Mouse (Mus musculus) ovary, adult 18-20 months (tissue): ENCODE data around the gene Pnliprp2.

Experiments
- DNase-seq: peaks from one replicate; pipeline ENCODE4 v3.0.0; 2022; ENCODE audit warnings: low spot score, mixed read lengths

Pnliprp2 gene

DNA sequence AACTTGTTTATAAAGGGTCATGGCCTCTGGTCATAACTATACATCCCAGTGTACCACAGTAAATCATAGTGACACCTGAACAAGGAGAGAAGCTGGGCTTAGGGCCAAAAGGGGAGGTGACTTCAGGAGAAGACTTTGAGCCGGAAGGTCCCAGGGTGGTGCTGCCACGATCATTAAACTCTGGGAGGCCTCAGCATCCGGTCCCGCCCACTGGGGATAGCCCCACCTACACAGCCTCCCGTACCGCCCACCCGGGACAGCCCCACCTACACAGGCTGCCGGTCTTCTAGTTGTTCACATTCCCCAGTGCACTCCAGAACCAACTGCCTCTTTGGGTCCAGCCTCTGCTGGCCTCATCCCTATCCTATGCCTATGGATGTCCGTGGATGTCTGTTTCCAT is at the start of gene Pnliprp2:
Pnliprp2 (plus strand) TSS at position 297 of the 400 bp plus-strand sequence.
- DNase-seq = no peak

DNA sequence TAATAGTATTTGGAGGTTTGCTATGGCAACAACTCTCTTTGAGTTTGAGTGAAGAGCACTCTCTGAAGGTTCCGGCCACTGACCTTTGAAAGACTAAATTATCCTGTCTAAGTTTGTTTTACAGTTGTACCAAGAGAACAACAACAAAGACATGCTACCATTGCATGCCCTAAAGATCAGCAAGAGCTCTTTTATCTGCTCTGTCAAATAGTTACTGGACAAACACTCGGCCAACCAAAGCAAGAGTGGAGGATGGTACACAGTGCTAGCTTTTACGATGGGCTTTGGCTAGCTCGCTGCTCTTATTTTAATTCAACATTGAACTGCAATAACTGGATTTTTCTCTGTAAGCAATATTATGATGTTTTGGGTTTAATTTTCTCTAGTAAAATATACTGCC is 41.6 kb upstream of the Pnliprp2 start:
- no peak for DNase-seq

DNA sequence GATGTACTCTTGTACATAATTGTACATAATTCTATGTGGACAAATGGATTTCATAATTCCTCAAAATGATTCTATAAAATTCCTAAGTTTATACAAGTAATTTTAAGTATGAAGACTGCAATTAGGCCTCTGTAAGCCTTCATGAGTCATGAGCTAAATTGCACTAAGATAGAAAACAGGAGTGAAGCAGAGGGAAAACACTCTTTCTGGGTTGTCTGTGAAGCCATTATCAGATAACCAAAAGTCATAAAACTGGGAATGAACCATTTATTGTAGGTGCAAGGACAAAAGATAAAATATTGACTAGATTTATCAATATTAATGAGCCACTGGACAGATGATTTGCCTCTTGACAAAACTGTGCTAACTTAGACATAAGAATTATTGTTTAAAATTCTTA is 39.1 kb upstream of the Pnliprp2 start:
- no peak for DNase-seq

DNA sequence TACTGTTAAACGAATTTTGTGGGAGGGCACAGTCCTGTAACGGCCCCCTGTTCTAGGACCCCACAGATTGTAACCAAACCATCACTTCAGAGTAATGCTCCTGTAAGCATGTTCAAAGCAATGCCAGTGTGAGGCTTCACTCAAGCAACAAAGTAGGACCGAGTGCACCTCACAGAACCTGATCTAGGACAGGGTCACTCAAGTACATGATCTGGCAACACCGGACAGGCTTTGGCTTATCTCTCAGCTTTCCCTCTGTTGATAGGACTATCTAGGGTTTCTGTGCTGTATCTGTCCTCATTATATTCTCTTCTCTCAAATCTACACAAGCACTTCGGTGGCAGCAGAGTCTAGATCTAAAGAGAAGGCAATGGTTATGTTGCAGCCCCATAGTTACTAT is 33.0 kb upstream of the Pnliprp2 start:
- DNase-seq = no peak

DNA sequence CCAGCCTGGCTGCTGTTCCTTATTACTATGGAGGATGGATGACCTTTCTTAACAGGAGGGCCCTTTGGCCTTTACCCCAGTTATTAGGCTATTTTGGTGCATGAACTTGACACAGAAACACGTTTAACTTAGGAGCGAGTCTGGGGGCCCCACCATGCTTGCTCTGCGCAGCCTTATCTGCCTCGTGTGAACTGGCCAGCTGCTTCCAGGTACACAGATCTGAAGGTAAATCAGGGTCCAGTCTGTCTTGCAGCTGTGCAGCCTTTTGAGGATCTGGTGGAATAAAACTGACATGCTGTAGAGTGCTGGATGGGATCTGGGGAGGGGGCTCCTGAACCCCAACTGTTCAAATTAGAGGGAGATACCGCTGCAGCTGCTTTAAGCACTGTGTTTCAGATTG is 31.8 kb upstream of the Pnliprp2 start:
- DNase-seq = no peak

GRCm38 (mm10) chr19:58728445-58729031 is 31.0 kb upstream of the Pnliprp2 start, which contains the start of gene Pnliprp1:
Gene Pnliprp1 (plus strand): TSS chr19:58728887.
- no peak for DNase-seq

- DNase-seq = no peak
Measured at GRCm38 (mm10) chr19:58733216-58733615, 26.3 kb upstream of the Pnliprp2 start.

DNA sequence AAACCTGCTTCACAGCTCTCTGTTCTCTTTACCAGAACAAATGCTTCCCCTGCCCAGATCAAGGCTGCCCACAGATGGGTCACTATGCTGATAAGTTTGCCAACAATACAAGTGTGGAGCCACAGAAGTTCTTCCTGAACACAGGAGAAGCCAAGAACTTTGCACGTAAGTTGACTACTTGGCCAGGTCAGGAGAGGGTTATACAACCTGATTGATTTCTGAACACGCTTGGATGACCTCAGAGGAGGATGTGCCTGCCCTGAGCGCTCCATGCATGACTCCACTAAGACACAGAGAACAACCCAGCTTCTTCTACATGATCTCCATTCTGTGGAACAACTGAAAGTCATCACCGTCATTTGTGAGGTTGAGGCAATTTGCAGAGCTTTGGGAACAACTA is 21.4 kb upstream of the Pnliprp2 start:
- no peak for DNase-seq

DNA sequence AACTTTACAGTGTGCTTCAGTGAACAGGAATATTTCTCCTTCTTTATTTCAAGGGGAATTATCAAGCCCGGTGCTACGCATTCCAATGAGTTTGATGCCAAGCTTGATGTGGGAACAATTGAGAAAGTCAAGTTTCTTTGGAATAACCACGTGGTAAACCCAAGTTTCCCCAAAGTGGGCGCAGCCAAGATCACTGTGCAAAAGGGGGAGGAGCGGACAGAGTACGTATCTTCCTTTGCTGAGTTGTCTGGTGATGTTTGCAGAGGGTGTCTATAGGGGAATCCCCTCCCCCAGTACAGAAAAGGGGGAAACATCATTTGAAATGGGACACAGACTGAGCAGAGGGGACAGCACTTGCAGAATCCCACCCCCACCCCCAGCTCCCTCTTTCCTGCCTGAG is 18.5 kb upstream of the Pnliprp2 start:
- no peak for DNase-seq

DNA sequence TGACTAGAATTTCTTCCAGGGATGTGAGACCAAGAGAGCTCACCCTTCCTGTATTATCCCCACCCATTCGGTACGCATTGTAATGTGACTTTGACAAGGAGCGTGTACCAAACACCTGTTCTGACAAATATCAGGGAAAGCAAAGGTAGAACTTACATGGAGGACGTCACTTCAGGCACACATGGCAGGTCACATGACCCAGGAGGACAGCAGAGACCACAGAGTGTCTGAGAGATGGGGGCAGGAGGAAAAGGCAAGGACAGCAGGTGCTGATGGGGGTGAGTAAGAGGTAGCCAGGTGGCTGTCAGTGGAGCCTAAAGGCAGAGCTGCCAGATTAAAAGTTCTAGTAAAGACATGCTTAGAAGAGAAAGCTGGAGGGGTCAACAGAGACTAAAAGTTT is 16.8 kb upstream of the Pnliprp2 start:
- DNase-seq = no peak

- no peak for DNase-seq
Measured at GRCm38 (mm10) chr19:58743736-58744135, 15.8 kb upstream of the Pnliprp2 start.

- no peak for DNase-seq
Measured at GRCm38 (mm10) chr19:58747498-58748000, 12.0 kb upstream of the Pnliprp2 start.

DNA sequence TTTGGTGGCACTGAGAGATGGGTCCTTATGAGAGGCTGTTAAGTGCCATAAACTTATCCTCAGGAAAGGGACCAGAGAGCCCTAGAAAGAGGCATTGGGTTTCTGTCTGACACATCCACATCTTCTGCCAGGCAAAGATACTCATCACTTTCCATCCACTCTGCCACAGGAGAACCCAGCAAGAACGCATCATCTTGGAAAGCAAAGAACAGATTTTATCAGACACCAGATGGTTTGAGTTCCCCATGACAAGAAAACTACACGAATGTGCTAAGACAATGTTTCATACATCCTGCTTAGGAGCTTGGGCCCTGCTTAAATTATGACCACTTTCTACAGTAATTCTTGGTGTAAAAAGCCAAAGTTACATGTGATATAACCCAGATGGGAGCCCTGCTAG is 8.7 kb upstream of the Pnliprp2 start:
- DNase-seq = no peak

DNA sequence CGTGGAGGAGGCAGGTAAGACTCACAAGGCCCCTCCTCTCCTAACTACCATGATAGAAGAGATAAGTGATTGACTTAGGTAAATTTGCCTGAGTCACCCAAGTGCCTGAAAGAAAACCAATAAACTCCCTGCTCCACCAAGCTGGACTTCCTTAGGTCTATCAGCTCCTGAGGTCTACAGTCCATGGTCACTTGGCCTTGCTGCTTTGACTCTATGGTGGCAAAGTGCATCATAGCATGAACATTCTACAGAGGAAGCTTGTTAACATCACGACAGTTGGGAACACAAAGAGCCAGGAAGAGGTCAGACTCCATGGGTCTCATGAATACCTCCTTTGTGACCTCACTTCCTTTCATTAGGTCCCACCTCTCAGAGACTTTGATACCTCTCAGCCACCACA is 8.0 kb upstream of the Pnliprp2 start:
- no peak for DNase-seq

- no peak for DNase-seq
Measured at GRCm38 (mm10) chr19:58758871-58759270, 648 bp upstream of the Pnliprp2 start.

DNA sequence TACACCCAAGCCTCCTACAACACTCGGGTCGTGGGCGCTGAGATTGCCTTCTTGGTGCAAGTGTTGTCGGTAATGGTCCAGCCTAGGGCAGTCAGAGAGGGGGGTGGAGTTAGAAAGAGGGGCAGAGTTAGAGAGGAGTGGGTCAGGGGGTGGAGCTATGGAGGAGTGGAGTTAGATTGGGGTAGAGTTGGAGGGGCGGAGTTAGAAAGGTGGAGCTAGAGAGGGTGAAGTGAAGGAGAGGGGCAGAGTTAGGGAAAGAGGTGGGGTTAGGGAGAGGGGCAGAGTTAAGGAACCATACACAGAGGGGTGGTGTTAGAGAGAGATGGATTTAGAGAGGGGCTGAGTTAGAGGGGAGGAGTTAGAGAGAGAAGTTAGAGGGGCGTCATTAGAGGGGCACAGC is 2.8 kb downstream of the Pnliprp2 start:
- no peak for DNase-seq

DNA sequence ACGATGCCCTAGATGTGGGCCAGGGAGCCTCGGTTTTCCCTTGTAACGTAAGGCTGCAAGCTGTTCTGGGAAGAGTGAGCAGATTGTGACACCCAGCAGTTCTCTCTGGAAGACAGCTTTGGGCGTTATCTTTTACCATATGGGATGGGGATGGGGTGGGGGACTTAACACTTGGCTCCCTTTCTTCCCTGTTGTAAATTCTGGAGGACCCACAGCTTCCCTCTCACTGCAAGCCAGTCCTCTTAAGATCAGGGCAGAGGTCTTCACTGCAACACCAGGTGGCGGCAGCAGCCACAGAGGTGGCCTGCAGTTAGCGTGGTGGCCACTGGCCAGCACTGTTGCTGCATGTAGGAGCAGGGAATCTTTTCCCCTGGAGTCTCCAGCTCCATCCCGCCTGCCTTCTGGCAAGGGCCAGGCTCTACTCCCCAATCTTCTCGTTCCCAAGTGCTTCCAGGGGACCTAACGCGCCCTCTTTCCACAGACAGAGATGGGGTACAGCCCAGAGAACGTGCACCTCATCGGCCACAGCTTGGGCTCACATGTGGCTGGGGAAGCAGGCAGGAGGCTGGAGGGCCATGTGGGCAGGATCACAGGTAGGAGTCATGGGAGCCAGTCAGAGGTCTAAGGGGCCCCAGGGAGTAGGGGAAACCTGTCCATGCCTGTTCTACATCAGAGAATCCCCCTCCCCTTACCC is 3.5 kb downstream of the Pnliprp2 start:
- peak; percentile 35 for DNase-seq

DNA sequence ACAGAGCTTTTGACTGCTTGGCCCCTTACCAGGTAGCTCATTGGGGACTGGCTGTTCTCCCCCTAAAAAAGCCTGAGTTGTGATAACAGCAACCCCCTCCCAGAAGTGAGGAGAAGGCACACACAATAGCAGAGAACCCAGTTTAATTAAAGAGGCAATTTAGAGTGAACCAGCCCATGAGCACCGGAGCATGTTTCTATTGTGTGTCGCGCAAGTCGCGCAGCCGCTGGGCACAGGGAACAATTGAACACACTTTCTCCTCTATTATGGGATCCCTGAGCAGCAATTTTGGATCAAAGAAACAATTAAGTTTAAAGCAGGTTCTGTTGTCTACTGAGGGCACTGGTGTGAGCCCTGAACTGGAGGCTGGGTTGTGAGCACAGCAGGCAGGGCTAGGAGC is 7.8 kb downstream of the Pnliprp2 start:
- no peak for DNase-seq

GRCm38 (mm10) chr19:58776461-58776860 is 16.9 kb downstream of the Pnliprp2 start:
- DNase-seq = no peak

GRCm38 (mm10) chr19:58781566-58781965 is 22.0 kb downstream of the Pnliprp2 start:
- DNase-seq = no peak

DNA sequence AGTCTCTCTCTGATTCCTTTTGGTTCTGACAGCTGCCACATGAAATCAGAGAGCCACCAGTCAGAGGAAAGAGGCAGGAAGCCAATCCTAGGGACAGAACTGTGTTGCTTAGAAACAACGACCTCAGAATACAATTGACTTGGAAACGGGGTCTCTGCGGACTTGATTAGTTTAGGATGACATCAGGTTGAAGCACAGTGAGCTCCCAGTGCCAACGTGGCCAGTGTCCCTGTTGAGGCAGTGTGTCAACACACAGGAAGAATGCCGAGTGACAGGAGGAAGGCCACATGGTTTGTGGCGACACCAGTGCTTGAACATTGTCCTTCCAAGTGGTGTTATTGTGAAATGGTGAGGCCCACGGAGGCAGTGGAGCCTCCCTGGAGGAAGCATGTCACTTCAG is 24.4 kb downstream of the Pnliprp2 start:
- DNase-seq = no peak

- DNase-seq = no peak
Measured at GRCm38 (mm10) chr19:58789194-58789593, 29.7 kb downstream of the Pnliprp2 start.

GRCm38 (mm10) chr19:58794284-58794683 is 34.8 kb downstream of the Pnliprp2 start, which contains the start of gene 1700019N19Rik:
Gene 1700019N19Rik (minus strand): TSS chr19:58794461.
- peak; percentile 10 for DNase-seq
